Mouse (Mus musculus) thymus, postnatal 25 days (tissue): Measurements from ENCODE around the gene B4galt5.

Experiments
- DNase-seq: peaks from one replicate; pipeline ENCODE4 v3.0.0; 2022

B4galt5 gene

DNA sequence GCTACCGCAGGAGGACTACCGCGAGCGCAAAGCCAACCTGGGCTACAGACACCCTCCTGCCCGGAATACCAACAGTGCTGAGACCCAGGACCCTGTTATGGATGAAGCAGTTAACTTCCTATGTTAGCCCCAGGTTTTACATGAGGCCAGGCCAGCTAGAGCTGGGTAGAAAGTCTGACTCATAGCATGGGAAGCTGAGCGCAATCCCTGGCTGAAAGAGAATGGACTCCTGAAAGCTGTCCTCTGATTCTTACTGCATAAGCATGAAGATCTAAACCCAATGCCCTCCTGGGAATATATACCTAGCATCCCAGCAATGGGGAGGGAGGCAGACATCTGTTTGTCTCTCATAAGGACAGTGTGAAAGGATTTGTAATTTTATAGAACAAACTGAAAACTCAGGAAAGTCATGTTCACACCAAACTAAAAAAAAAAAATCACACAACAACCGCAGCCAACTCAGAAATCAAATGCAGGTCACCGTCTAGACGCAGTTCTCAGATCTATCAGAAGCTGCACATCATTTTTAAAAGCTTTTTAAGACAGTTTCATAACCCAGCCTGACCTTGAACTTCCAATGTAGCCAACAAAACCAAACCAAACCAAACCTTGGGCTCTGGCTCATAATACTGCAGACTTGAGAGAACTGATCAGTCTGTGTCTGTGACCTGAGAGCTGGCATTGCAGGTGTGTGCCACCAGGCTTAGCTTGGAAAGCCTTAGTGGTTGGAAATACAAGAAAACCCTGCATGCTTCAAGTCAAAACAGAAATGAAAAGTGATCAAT, 19.3 kb downstream of the B4galt5 start:
- DNase-seq, result no peak

DNA sequence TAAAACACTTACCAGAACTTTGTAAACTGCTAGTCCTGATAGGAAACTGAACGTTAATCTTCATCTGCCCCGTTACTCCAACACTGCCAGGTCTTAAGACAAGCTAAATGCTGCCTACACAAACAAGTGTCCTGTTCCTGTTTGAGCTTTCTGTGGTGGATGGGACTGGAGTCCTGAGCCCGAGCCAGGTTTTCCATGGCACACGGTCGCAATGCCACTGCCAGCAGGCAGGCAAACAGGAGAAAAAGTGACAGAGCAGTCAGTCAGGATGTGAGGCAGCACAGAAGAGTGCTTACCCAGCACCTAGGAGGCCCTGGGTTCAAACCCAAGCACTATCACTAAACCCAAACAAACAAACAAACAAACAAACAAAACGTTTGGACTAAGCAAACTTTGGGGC, 20.6 kb downstream of the B4galt5 start:
- DNase-seq, result no peak

DNA sequence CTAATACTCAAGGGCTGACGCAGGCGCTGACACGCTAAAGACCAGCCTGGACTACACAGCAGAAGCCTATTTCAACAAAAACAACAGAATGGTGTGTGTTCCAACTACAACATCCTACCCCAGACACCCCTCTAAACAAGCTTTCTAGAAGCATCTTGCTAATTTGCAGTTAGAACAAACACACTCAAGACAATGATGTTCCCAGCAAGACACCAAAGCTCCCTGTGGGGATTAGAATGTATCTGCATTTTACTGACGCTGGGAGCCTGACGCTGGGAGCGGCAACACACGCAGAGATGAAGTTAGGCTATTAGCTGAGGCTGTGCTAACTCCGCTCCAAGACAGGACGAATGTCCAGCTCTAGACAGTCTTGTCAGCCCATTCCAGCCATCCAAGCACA, 22.4 kb downstream of the B4galt5 start:
- DNase-seq, result no peak

DNA sequence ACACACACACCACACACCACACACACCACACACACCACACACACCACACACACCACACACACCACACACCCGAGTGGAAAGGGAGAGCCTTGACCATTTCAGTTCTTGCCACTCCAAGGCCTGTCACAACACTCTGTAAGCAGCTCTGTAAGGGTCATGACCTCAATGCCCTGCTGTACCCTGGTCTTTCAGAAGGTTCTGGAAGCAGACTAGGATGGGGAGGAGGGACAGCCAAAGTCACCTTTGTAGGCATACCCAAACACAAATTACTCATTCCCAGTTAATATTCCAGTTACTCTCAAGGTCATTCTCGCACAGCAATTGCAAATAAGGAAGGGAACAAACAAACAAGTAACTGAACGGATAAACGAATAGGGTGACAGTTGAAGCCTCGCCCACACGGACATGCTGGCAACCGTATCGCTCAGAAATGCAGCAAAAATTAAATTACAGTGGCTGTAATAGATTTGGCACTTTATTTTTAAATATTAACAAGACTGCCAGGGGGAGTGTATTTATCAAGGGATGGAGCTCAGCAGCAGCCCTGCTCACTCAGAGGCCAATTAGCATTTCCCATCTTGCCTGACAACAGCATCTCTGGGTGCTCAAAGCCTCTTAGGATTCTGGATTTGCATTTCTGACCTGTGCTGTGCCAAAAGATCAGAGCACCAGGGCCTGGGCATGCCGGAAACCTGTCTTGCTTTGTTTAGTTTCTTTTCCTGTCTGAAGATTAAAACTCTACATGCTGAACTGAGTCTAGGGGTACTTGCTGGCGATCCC, 24.6 kb downstream of the B4galt5 start:
- DNase-seq, result no peak

DNA sequence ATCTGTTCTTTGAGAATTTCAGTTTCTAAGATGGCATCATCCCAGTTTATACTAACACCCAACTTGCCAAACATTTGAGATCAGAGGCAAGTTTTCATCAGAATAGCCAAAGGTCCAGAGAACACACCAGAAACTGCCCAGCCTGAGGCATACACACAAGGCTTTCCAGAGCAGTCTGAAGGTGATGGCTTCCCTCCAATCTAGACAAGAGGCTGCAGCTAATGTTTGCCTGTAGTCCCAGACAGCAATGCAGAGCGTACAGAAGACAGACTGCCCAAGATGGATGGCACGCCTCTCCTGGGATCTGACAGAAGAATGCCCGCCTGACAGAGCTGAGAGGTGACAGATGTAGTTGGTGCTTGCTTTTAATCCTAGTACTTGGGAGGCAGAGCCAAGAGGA, 25.9 kb downstream of the B4galt5 start:
- no peak for DNase-seq

DNA sequence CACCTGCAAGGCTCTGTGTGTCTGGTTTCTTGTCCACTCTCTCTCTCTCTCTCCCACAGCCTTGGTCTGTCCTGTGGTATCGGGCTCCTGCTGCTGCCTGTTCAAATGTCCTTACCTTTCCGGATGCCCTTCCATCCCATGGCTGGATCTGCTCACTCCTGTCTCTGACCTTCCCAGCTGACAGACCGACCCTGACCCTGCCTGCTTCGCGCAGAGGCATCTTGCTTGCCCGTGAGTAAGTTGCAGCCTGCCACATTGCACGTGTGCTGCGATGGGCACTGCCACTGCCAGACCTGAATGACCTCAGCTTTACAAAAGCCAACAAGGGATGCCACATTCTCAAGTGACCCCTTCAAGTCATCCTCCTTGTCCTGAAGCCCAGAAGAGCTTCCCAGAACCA, 27.6 kb downstream of the B4galt5 start:
- DNase-seq, result no peak

DNA sequence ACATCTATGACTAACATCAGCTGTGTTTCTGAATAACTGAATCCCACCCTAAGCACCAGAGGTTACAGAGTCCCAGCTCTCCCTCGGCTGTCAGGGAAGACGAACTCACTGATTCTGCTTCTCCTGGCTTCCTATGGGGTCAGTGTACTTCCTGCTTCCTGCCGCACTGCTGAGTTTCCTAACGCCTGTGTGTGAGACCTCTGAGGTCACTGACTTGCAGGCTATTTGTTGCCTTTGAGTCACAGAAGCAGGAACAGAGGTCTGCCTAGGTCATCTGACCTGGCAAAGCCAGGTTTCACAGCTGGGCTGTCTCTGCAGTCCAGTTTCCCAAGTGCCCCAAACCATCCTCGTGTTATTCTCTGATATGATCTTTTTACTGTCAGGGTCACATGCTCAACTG, 30.0 kb downstream of the B4galt5 start:
- no peak for DNase-seq

DNA sequence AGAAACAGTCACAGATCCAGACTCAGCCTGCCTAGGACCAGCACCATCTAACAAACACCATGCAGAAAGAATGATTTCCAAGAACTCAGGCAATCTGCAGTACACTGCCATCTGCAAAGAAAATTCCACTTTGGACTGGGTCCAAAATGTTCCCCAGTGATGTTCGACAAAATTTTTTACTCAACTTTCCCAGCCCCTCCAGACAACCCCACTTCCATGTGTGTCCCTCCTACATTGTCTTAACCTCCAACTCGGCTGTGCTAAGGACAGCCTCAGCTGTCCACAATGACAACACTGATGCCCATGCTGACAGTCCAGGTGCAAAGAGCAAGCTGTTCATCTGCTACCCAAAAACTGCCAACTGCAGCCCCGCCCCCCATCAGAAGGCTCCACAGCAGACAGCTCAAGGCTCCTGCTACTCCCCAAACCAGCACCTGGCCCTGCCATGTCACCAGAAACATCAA, 32.2 kb downstream of the B4galt5 start:
- DNase-seq, result peak; percentile 49

DNA sequence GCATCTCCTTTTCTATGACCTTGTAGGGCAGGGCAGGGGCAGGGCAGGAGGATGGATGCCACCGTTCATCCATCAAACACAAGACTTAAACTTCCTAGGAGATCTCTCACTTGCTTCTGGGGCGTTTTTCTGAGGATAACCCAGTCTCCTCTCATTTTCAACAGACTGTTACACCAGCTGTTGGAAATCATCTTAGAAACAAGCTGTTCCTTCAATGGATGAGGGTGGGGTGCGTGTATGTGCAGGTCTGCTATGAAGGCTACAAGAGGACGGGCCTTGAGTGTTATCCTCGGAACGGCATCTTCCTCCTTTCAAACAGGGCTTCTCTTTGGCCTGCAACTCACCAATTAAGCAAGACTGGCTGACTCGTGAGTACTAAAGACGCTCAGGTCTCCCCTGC, 34.5 kb downstream of the B4galt5 start:
- DNase-seq, result no peak

DNA sequence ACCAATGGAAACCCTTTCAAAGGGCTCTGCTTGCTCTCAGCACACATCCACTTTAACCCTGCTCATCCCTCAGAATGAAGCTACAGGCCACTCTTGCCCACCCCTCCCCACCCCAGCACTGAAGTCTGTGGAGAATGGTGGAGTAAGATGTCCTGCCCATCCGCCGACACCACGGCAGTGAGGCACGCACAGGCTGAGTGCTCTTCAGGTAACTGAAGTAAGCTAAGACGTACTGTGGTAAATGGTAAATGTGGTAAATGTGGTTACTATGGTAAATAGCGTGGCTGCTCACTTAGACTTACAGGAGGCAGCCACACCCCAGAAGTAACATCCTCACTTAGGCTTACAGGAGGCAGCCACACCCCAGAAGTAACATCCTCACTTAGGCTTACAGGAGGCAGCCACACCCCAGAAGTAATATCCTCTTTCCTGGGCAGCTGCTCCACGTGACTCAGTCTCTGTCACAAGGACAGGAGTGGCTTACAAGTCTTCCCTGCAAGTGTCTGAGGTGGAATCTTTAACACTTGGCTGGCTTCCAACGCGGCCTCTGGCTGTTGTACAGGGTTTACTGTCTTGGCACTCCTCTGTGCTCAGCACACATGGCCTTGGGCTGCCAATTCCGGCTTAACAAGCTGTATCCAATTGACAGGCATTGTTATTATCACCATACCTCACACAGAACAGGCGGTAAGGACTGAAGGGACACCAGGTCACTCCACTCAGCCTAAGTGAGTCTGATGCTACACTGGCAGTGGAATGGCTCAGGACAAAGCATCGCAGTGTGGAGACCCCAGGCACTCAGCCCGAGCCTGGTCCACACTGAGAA, 35.3 kb downstream of the B4galt5 start:
- no peak for DNase-seq

DNA sequence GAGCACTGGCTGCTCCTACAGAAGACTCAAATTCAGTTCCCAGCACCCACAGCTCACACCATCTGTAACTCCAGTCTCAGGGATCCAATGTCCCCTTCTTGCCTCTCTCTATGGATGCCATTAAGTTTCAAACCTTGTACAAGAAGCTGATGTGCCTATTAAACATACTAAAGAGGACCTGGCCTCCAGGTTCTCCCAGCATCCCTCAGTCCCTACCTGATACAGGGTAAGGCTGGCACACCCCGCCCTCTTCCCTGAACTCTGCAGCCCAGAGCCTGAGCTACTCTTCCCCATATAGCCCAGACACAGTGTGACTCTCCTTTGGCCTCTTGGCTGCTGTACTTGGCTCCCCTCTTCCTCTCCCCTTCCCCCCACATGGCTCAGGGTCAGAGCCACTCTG, 38.9 kb downstream of the B4galt5 start:
- DNase-seq, result no peak

DNA sequence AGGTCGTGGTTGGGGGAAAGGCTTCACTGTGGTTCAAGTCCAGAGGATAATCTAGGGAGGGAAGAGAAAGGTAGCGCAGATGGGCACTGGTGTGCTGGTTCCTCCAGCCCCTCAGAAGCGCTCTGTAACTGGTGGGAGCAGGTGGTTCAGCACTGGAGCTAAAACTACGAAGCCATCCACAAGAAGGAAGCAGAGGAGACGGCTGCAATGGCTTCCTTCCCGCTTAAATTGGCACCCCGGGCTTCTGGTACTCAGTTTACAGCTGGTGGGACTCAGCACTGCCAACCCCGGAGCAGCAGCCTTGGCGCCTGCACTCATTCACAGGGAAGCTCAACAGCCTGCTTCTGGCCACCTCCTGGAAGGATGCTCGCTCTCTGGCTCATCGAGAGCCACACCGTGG, 39.7 kb downstream of the B4galt5 start:
- no peak for DNase-seq

DNA sequence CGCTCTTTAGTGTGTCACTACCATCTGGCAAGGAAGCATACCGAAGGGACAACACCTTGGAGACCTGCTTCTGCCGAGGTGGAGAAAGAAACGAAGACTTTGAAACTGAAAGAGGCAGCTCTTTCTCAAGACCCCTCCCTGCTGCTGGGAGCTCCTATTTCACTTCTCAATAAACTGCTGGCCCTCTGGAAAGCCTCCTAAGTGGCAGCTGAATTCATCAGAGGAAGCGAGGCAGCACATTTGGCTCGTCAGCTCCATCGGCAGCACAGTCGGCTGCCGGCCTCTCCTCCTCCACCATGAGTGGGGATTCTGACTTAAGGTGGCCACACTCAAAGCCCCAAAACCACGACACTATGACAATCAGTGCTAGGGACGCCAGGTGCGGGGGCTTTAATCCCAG, 41.3 kb downstream of the B4galt5 start:
- DNase-seq, result no peak

DNA sequence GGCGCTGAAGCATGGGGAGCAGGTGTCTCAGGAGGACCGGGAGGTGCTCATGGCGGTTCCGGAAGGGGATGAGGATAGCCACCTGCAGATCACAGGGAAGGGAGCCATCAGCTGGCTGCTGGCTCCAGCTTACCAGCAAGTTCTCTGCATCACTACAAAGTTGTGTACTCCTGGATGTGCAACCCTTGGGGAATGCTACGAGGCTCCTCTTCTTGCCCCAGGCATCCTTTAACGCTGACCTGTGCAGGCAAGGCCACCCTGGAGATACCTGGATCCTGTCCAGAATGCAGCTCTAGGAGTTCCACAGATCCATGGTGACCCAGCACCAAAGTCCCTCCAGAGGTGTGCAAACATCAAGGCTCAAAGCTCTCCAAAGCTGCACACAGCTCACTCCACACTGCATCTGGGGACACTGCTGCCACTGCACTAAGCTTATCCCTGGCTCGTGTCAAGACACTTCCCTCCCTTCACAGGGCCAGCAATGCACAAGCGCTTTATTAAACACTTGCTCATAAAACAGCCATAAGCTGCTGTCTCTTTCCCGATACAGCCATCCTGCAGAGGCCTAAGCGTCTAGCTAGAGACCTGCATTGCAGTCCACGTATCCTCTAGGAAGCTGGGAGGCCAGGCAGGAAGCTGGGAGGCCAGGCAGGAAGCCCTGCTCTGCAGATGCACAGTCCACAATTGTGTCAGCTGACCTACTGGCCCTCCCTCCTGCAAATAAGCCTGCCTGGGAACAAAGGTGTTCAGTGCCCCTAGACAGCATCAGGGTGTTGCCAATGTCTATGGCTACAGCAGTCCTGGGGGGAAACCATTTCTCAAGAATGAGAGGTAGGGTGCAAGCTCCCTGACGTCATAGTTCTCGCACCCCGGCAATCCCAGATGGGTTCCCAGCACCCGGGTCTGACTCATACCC, 42.1 kb downstream of the B4galt5 start:
- no peak for DNase-seq

DNA sequence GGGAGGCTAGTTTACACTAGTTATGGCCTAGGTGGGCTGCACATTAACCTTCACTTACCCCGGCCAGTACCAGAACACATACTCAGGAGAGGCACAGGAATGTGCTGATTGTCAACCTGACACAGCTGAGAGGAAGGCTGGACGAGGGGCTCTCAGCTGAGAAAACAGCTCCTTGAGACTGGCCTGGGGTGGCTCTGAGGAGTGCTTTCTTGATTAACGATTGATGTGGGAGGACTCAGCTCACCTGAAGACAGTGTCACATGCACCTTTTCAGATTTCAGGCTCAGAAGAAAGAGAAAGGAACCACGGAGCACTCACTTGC, 42.7 kb downstream of the B4galt5 start:
- no peak for DNase-seq

DNA sequence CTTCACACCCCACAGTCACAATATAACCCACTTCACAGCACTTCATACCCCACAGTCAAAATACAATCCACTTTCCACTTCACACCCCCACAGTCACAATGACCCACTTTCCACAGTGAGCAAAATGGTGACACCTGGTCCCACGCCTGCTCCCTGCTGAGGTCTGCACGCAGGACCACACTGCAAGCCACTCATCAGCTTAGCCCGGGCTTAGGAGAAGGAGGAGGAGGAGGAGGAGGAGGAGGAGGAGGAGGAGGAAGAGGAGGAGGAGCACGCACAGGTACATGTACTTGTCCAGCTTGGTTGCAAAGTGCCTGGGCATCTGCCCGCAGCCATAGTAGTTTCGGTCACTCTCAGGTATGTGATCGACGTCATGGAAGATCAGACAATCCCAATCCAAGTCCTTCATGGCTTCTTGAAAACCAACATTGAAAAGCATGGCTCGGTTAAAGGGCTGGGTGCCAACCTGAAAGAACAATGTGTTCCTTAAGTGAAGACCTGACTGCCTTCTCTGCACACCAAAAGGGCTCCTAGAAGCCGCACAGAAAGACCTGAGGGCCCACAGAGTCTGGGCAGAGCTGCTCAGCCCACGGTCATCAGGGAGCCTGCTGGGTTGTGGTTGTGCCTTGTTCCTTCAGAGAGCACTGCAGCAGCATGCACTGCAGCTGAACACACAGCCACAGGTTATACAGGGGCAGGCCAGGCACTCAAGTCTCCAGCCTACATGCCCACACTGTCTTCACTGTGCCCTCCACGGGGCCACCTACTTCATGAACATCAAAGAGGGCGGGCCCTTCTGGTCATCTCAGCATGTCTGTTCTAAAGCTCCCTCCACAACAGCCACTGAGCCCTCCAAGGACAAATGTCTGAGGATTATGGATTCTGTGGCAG, 43.4 kb downstream of the B4galt5 start:
- no peak for DNase-seq

DNA sequence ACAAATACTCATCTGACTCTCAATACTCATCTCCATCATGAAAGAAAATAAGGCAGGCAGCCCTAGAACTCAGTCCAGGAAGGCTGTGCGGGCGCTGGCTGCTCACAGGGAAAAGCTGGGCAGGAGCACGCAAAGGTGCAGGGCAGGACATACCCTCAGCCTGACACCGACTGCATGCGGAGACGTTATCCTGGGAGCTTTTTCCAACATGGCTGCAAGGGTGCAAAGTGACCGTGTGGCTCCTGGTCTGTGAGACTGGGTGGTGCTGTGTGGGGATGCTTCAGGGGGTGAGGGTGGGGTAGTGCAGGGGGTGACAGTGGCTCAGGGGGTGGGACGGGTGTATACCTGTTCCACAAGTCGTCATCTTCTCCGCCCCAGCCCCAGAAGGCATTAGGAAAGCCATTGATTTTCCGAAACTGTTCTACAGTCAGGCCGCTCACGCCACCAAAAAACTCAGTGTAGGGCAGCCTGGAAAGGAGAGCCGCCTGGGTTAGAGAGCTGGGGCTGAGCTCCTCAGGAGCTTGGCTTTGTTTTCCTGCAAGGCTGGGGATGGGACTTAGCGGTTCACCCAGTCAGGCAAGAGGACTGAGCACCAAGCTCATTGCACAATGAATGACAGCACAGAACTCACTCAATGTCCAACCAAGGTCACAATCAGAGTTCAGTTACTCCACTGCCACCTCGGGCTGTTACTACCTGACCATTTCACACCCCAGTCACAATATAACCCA, 44.2 kb downstream of the B4galt5 start:
- no peak for DNase-seq

DNA sequence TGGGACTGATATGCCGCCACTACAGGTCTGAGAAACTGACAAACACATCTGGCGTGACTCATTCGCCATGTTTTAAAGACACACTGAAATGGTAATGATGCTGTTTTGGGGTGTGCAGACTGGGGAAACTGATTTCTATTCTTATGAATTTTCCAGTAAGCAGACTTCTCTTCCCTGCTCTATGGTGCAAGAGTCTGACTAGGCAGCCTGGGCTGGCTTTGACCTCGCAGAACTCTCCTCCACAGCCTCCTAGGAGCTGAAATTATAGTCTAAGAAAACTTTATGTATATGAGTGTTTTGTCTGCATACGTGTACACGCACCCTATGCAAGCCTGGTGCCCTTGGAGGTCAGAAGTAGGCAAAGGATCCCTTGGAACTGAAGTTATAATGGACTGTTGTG, 45.2 kb downstream of the B4galt5 start:
- DNase-seq, result no peak

DNA sequence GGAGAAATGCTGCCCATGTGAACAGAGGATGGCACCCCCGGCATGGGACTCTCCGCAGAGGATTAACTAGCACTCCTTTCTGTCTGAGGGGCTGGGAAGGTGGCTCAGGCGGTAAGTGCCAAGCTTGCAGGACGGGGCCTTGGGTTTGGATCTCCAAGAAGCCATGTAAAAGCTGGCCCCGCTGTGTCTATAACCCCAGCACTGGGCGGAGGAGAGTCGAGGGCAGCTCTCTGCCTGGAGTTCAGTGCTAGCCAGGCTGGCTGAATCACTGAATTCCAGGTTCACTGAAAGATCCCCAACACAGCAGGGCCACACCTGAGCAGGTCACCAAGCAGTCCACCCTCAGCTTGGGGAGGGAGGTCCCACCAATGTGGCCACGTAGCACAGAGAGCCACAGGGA, 45.8 kb downstream of the B4galt5 start:
- no peak for DNase-seq

DNA sequence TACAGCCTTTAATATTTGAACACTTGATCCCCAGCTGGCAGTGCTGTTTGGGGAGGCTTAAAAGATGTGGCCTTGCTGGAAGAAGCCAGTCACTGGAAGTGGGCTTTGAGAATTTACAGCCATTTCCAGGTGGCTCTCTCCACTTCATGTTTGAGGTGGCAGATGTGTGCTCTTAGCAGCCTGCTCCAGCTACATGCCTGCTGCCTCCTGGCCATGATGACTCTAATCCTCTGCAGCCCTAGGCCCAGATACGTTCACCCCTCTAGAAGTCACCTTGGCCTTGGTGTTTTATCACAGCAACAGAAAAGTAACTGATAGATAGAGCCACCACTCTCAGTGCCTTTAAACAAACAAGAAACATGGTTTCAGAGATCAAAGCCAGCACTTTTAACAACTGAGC, 46.3 kb downstream of the B4galt5 start:
- no peak for DNase-seq

DNA sequence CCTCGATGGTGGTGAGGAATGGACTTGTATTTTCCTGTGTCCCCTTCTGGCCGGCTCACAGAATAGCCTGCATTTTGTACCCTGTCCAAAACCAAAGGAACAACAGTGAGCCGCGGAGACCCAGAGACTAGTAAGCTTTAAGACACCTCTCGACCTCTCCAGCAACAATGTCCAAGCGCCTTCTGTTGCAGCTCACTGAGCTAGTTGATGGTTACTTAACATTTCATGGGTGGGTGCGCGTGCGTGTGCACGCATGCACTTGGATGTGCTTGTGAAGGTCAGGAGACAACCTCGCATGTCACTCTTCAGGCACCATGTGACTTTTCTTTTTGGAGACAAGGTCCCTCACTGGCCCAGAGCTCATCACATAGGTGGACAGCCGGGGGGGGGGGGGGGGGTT, 47.0 kb downstream of the B4galt5 start:
- DNase-seq, result no peak
